Mouse (Mus musculus): ENCODE data around the gene Ttyh3. TPM values are rescaled to one million over a fixed set of nuclear protein-coding genes. Genes with fewer than 3 reads are reported as not detected.

The Ttyh3 gene
- total and polyA plus RNA-seq, 2 experiments from 2014 or later: 8.9 to 53.2 TPM

- TF ChIP-seq CTCF (IDR thresholded peaks at IDR 0.05; ENCODE audit: low read depth) (no peak), EP300 (IDR thresholded peaks at IDR 0.05; ENCODE audit: low read depth) (no peak)
- no peaks in the 10 kb centered on the region for H3K27me3 ChIP-seq (ENCODE audit: control insufficient read depth, insufficient read depth, low read length)
- peak overlapping the region; percentile 66 for H3K27ac ChIP-seq (ENCODE audit: low read depth)
- no peak overlapping the region for H3K9ac ChIP-seq (replicated peaks; ENCODE audit: low read depth, low read length)
- 74% methylated on average over 7 of the region's 7 CpGs for WGBS
- no peaks in the 10 kb centered on the region for H3K9me3 ChIP-seq (replicated peaks; ENCODE audit: control insufficient read depth, low read length)
- H3K4me3 ChIP-seq (ENCODE audit: low read depth, low read length): no peak overlapping the region
- ATAC-seq (ENCODE audit: insufficient read depth, low read depth) (no peak), DNase-seq (ENCODE audit: low spot score) (no peak)
- H3K4me2 ChIP-seq (ENCODE audit: low read depth, low read length): no peak overlapping the region
- peaks cover 9% of the 10 kb centered on the region for H3K4me1 ChIP-seq (ENCODE audit: control insufficient read depth, insufficient read depth)
- peaks cover 50% of the 10 kb centered on the region for H3K36me3 ChIP-seq (replicated peaks; ENCODE audit: control insufficient read depth, insufficient read depth, low read length)
Observed at GRCm38 (mm10) chr5:140636316-140637057, 12.3 kb downstream of the Ttyh3 start.

- Histone ChIP-seq H3K9me3 (replicated peaks; ENCODE audit: control insufficient read depth, low read length) (no peaks in the 10 kb centered on the region), H3K27me3 (ENCODE audit: control insufficient read depth, insufficient read depth, low read length) (no peaks in the 10 kb centered on the region), H3K27ac (ENCODE audit: low read depth) (no peak overlapping the region), H3K36me3 (replicated peaks; ENCODE audit: control insufficient read depth, insufficient read depth, low read length) (peaks cover 61% of the 10 kb centered on the region), H3K9ac (replicated peaks; ENCODE audit: low read depth, low read length) (no peak overlapping the region), H3K4me3 (ENCODE audit: low read depth, low read length) (no peak overlapping the region), H3K4me1 (ENCODE audit: control insufficient read depth, insufficient read depth) (peaks cover 6% of the 10 kb centered on the region), H3K4me2 (ENCODE audit: low read depth, low read length) (no peak overlapping the region)
- ATAC-seq (ENCODE audit: insufficient read depth, low read depth) (no peak), DNase-seq (ENCODE audit: low spot score) (no peak)
- 91% methylated on average over 26 of the region's 26 CpGs for WGBS
- TF ChIP-seq EP300 (IDR thresholded peaks at IDR 0.05; ENCODE audit: low read depth) (no peak), CTCF (IDR thresholded peaks at IDR 0.05; ENCODE audit: low read depth) (no peak)
Observed at GRCm38 (mm10) chr5:140634798-140635722, 13.8 kb downstream of the Ttyh3 start.

GRCm38 (mm10) chr5:140633432-140633831, 15.4 kb downstream of the Ttyh3 start:
- DNase-seq (ENCODE audit: low spot score) (no peak), ATAC-seq (ENCODE audit: insufficient read depth, low read depth) (no peak)
- Histone ChIP-seq H3K36me3 (replicated peaks; ENCODE audit: control insufficient read depth, insufficient read depth, low read length) (peaks cover 74% of the 10 kb centered on the region), H3K27me3 (ENCODE audit: control insufficient read depth, insufficient read depth, low read length) (no peaks in the 10 kb centered on the region), H3K9ac (replicated peaks; ENCODE audit: low read depth, low read length) (no peak overlapping the region), H3K9me3 (replicated peaks; ENCODE audit: control insufficient read depth, low read length) (no peaks in the 10 kb centered on the region), H3K4me2 (ENCODE audit: low read depth, low read length) (no peak overlapping the region), H3K4me3 (ENCODE audit: low read depth, low read length) (no peak overlapping the region), H3K4me1 (ENCODE audit: control insufficient read depth, insufficient read depth) (peaks cover 6% of the 10 kb centered on the region; the same call in 1 of the 2 replicates), H3K27ac (ENCODE audit: low read depth) (no peak overlapping the region)
- 79% methylated on average over 7 of the region's 7 CpGs for WGBS
- TF ChIP-seq CTCF (IDR thresholded peaks at IDR 0.05; ENCODE audit: low read depth) (no peak), EP300 (IDR thresholded peaks at IDR 0.05; ENCODE audit: low read depth) (no peak)

- Histone ChIP-seq H3K27me3 (ENCODE audit: control insufficient read depth, insufficient read depth, low read length) (no peaks in the 10 kb centered on the region), H3K4me2 (ENCODE audit: low read depth, low read length) (no peak overlapping the region), H3K9ac (replicated peaks; ENCODE audit: low read depth, low read length) (no peak overlapping the region), H3K9me3 (replicated peaks; ENCODE audit: control insufficient read depth, low read length) (no peaks in the 10 kb centered on the region), H3K27ac (ENCODE audit: low read depth) (no peak overlapping the region), H3K4me3 (ENCODE audit: low read depth, low read length) (no peak overlapping the region), H3K36me3 (replicated peaks; ENCODE audit: control insufficient read depth, insufficient read depth, low read length) (peaks cover 86% of the 10 kb centered on the region), H3K4me1 (ENCODE audit: control insufficient read depth, insufficient read depth) (no peaks in the 10 kb centered on the region)
- DNase-seq (ENCODE audit: low spot score) (no peak), ATAC-seq (ENCODE audit: insufficient read depth, low read depth) (no peak)
- peak; percentile 52 for TF ChIP-seq CTCF (IDR thresholded peaks at IDR 0.05; ENCODE audit: low read depth)
- TF ChIP-seq EP300 (IDR thresholded peaks at IDR 0.05; ENCODE audit: low read depth): no peak
- 90% methylated on average over 9 of the region's 9 CpGs for WGBS
Observed at GRCm38 (mm10) chr5:140628995-140629394, 19.8 kb downstream of the Ttyh3 start.

GRCm38 (mm10) chr5:140627580-140627979, 21.3 kb downstream of the Ttyh3 start:
- H3K4me2 ChIP-seq (ENCODE audit: low read depth, low read length): no peak overlapping the region
- no peaks in the 10 kb centered on the region for H3K27me3 ChIP-seq (ENCODE audit: control insufficient read depth, insufficient read depth, low read length)
- no peaks in the 10 kb centered on the region for H3K9me3 ChIP-seq (replicated peaks; ENCODE audit: control insufficient read depth, low read length)
- H3K9ac ChIP-seq (replicated peaks; ENCODE audit: low read depth, low read length): no peak overlapping the region
- H3K36me3 ChIP-seq (replicated peaks; ENCODE audit: control insufficient read depth, insufficient read depth, low read length): peaks cover 84% of the 10 kb centered on the region
- DNase-seq (ENCODE audit: low spot score) (no peak), ATAC-seq (ENCODE audit: insufficient read depth, low read depth) (no peak)
- no peak overlapping the region for H3K4me3 ChIP-seq (ENCODE audit: low read depth, low read length)
- TF ChIP-seq EP300 (IDR thresholded peaks at IDR 0.05; ENCODE audit: low read depth) (no peak), CTCF (IDR thresholded peaks at IDR 0.05; ENCODE audit: low read depth) (no peak)
- 90% methylated on average over 5 of the region's 5 CpGs for WGBS
- H3K4me1 ChIP-seq (ENCODE audit: control insufficient read depth, insufficient read depth): no peaks in the 10 kb centered on the region
- H3K27ac ChIP-seq (ENCODE audit: low read depth): no peak overlapping the region
